Mouse (Mus musculus): ENCODE measurements around the gene Acadvl. TPM values are rescaled to one million over a fixed set of nuclear protein-coding genes. Genes with fewer than 3 reads are reported as not detected.
A peak's percentile ranks its signal among the peaks of the same experiment; 100 is the strongest.

The Acadvl gene
- 36.0 and 43.9 TPM in 2 replicates for polyA plus RNA-seq (2012; rRNA removed)

GRCm38 (mm10) chr11:70014880-70015558, at the start of gene Acadvl:
Acadvl (minus strand) TSS chr11:70015411.
- no peak for TF ChIP-seq POLR2A (IDR thresholded peaks at IDR 0.05; ENCODE audit: borderline replicate concordance, extremely low read depth, insufficient read depth, insufficient read length, poor library complexity, severe bottlenecking)
- peak; percentile 45; the same call in 1 of the 2 replicates for TF ChIP-seq CTCF (IDR thresholded peaks at IDR 0.05; ENCODE audit: borderline replicate concordance, extremely low read depth, insufficient read depth, insufficient read length)
- DNase-seq (ENCODE audit: low read depth), result peak; percentile 91

GRCm38 (mm10) chr11:70063053-70063452, 47.8 kb upstream of the Acadvl start:
- TF ChIP-seq CTCF (IDR thresholded peaks at IDR 0.05; ENCODE audit: borderline replicate concordance, extremely low read depth, insufficient read depth, insufficient read length) (peak; percentile 12; the same call in 1 of the 2 replicates), POLR2A (IDR thresholded peaks at IDR 0.05; ENCODE audit: borderline replicate concordance, extremely low read depth, insufficient read depth, insufficient read length, poor library complexity, severe bottlenecking) (no peak)
- DNase-seq (ENCODE audit: low read depth), result no peak

GRCm38 (mm10) chr11:70059930-70060329, 44.7 kb upstream of the Acadvl start:
- TF ChIP-seq CTCF (IDR thresholded peaks at IDR 0.05; ENCODE audit: borderline replicate concordance, extremely low read depth, insufficient read depth, insufficient read length) (no peak), POLR2A (IDR thresholded peaks at IDR 0.05; ENCODE audit: borderline replicate concordance, extremely low read depth, insufficient read depth, insufficient read length, poor library complexity, severe bottlenecking) (no peak)
- DNase-seq (ENCODE audit: low read depth), result no peak

- TF ChIP-seq CTCF (IDR thresholded peaks at IDR 0.05; ENCODE audit: borderline replicate concordance, extremely low read depth, insufficient read depth, insufficient read length), result no peak
- no peak for TF ChIP-seq POLR2A (IDR thresholded peaks at IDR 0.05; ENCODE audit: borderline replicate concordance, extremely low read depth, insufficient read depth, insufficient read length, poor library complexity, severe bottlenecking)
- DNase-seq (ENCODE audit: low read depth), result no peak
These were observed 42.6 kb upstream of the Acadvl start for GRCm38 (mm10) chr11:70057805-70058204.

- no peak for TF ChIP-seq POLR2A (IDR thresholded peaks at IDR 0.05; ENCODE audit: borderline replicate concordance, extremely low read depth, insufficient read depth, insufficient read length, poor library complexity, severe bottlenecking)
- peak; percentile 94 for TF ChIP-seq CTCF (IDR thresholded peaks at IDR 0.05; ENCODE audit: borderline replicate concordance, extremely low read depth, insufficient read depth, insufficient read length)
- peak; percentile 65 for DNase-seq (ENCODE audit: low read depth)
These were observed 40.5 kb upstream of the Acadvl start for GRCm38 (mm10) chr11:70055618-70056214.

GRCm38 (mm10) chr11:70053898-70054570, 38.8 kb upstream of the Acadvl start, which contains the start of gene Asgr1:
Asgr1 (plus strand) TSS chr11:70054085.
- no peak for DNase-seq (ENCODE audit: low read depth)
- no peak for TF ChIP-seq CTCF (IDR thresholded peaks at IDR 0.05; ENCODE audit: borderline replicate concordance, extremely low read depth, insufficient read depth, insufficient read length)
- TF ChIP-seq POLR2A (IDR thresholded peaks at IDR 0.05; ENCODE audit: borderline replicate concordance, extremely low read depth, insufficient read depth, insufficient read length, poor library complexity, severe bottlenecking), result no peak

GRCm38 (mm10) chr11:70053156-70053555, 37.9 kb upstream of the Acadvl start:
- no peak for TF ChIP-seq CTCF (IDR thresholded peaks at IDR 0.05; ENCODE audit: borderline replicate concordance, extremely low read depth, insufficient read depth, insufficient read length)
- TF ChIP-seq POLR2A (IDR thresholded peaks at IDR 0.05; ENCODE audit: borderline replicate concordance, extremely low read depth, insufficient read depth, insufficient read length, poor library complexity, severe bottlenecking), result no peak
- DNase-seq (ENCODE audit: low read depth), result peak; percentile 15

- no peak for TF ChIP-seq POLR2A (IDR thresholded peaks at IDR 0.05; ENCODE audit: borderline replicate concordance, extremely low read depth, insufficient read depth, insufficient read length, poor library complexity, severe bottlenecking)
- peak; percentile 29; the same call in 1 of the 2 replicates for TF ChIP-seq CTCF (IDR thresholded peaks at IDR 0.05; ENCODE audit: borderline replicate concordance, extremely low read depth, insufficient read depth, insufficient read length)
- DNase-seq (ENCODE audit: low read depth), result no peak
These were observed 34.6 kb upstream of the Acadvl start for GRCm38 (mm10) chr11:70049816-70050215.

- DNase-seq (ENCODE audit: low read depth), result peak; percentile 30
These were observed 34.2 kb upstream of the Acadvl start for GRCm38 (mm10) chr11:70049366-70049765.

GRCm38 (mm10) chr11:70045435-70045834, 30.2 kb upstream of the Acadvl start:
- TF ChIP-seq POLR2A (IDR thresholded peaks at IDR 0.05; ENCODE audit: borderline replicate concordance, extremely low read depth, insufficient read depth, insufficient read length, poor library complexity, severe bottlenecking) (no peak), CTCF (IDR thresholded peaks at IDR 0.05; ENCODE audit: borderline replicate concordance, extremely low read depth, insufficient read depth, insufficient read length) (no peak)
- no peak for DNase-seq (ENCODE audit: low read depth)

More at GRCm38 (mm10) chr11:70049366-70049765, 34.2 kb upstream of the Acadvl start:
- TF ChIP-seq POLR2A (IDR thresholded peaks at IDR 0.05; ENCODE audit: borderline replicate concordance, extremely low read depth, insufficient read depth, insufficient read length, poor library complexity, severe bottlenecking), result no peak
- TF ChIP-seq CTCF (IDR thresholded peaks at IDR 0.05; ENCODE audit: borderline replicate concordance, extremely low read depth, insufficient read depth, insufficient read length), result no peak

GRCm38 (mm10) chr11:70043665-70044064, 28.5 kb upstream of the Acadvl start:
- TF ChIP-seq CTCF (IDR thresholded peaks at IDR 0.05; ENCODE audit: borderline replicate concordance, extremely low read depth, insufficient read depth, insufficient read length), result no peak
- no peak for TF ChIP-seq POLR2A (IDR thresholded peaks at IDR 0.05; ENCODE audit: borderline replicate concordance, extremely low read depth, insufficient read depth, insufficient read length, poor library complexity, severe bottlenecking)
- no peak for DNase-seq (ENCODE audit: low read depth)

Data from brain, embryonic 14.5 days (tissue).